Mouse (Mus musculus): ENCODE results near the gene Eaf2. TPM values are rescaled to one million over a fixed set of nuclear protein-coding genes. Genes with fewer than 3 reads are reported as not detected.

The Eaf2 gene
- polyA plus RNA-seq, 1 experiment from 2014 or later: 3.7 TPM

GRCm38 (mm10) chr16:36828820-36829219 lies 46.0 kb downstream of the Eaf2 start:
- Histone ChIP-seq H3K4me1 (peaks cover 4% of the 10 kb centered on the region; the same call in 1 of the 2 replicates), H3K27ac (no peak overlapping the region), H3K36me3 (no peaks in the 10 kb centered on the region), H3K4me3 (replicated peaks) (peak overlapping the region; percentile 76), H3K9ac (peak overlapping the region; percentile 89), H3K27me3 (replicated peaks) (0 out of 2 replicates have a peak, but pooled peaks cover 3% of the 10 kb centered on the region), H3K9me3 (no peaks in the 10 kb centered on the region), H3K4me2 (peak overlapping the region; percentile 93)
- no peak for ATAC-seq (ENCODE audit: insufficient read depth, low FRiP score, low read depth)
- 4% methylated on average over 11 of the region's 11 CpGs for WGBS

DNA sequence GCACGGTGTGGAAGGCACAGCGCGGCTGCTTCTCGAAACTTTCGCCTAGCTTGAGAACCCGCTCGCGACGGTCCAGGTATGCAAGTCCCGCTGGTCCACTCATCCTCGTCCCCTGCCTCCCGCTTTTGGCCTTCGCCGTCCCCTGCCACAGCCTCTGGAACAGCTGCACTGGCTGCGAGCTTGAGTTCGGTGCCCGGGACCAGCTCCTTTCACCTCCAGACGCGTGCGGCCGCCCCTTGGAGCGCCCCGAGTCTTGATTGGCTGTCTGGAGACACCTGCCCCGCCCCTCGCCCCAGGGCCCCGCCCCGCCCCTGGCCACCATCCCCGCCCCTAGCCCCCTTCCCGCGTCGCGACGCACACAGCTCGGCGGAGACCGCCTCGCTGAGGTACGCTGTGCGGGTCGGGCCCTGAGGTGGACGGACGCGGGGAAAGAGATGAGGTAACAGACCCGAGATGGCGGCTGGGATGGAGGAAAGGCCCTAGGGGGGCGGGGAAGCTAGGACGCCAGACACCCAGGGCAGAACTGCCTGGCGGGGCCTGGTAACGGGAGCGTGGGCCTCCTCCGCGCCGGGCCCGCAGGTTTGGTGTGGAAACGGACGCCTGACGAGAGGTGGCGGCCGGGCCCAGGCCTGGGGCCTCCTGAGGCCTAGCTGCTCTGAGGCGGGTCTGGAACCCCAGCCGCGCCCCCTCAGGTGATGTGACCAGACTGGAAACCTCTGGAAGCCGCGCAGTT lies 46.6 kb downstream of the Eaf2 start, which contains the start of gene Iqcb1:
Iqcb1 (plus strand) TSS at position 332 of the 733 bp plus-strand sequence.
- H3K36me3 ChIP-seq: no peaks in the 10 kb centered on the region
- under 1% methylated on average over 60 of the region's 64 CpGs for WGBS
- H3K4me2 ChIP-seq: peak within 1 kb of the TSS; percentile 93
- H3K27ac ChIP-seq: peak within 1 kb of the TSS; percentile 42; the same call in 1 of the 2 replicates
- 0 out of 2 replicates have a peak, but pooled peaks cover 3% of the 10 kb centered on the region for H3K27me3 ChIP-seq (replicated peaks)
- peak; percentile 99 for ATAC-seq (ENCODE audit: insufficient read depth, low FRiP score, low read depth)
- H3K4me1 ChIP-seq: peaks cover 4% of the 10 kb centered on the region; the same call in 1 of the 2 replicates
- peak within 1 kb of the TSS; percentile 76 for H3K4me3 ChIP-seq (replicated peaks)
- peak within 1 kb of the TSS; percentile 89 for H3K9ac ChIP-seq
- no peaks in the 10 kb centered on the region for H3K9me3 ChIP-seq

GRCm38 (mm10) chr16:36827611-36828053 lies 47.2 kb downstream of the Eaf2 start:
- peak overlapping the region; percentile 34 for H3K9ac ChIP-seq
- H3K36me3 ChIP-seq: no peaks in the 10 kb centered on the region
- ATAC-seq (ENCODE audit: insufficient read depth, low FRiP score, low read depth): no peak; the same call in 1 of the 2 replicates
- 0 out of 2 replicates have a peak, but pooled peaks cover 3% of the 10 kb centered on the region for H3K27me3 ChIP-seq (replicated peaks)
- no peak overlapping the region for H3K27ac ChIP-seq
- H3K9me3 ChIP-seq: no peaks in the 10 kb centered on the region
- peak overlapping the region; percentile 76 for H3K4me3 ChIP-seq (replicated peaks)
- WGBS: 8% methylated on average over 11 of the region's 11 CpGs
- H3K4me2 ChIP-seq: peak overlapping the region; percentile 93
- H3K4me1 ChIP-seq: peaks cover 4% of the 10 kb centered on the region; the same call in 1 of the 2 replicates

DNA sequence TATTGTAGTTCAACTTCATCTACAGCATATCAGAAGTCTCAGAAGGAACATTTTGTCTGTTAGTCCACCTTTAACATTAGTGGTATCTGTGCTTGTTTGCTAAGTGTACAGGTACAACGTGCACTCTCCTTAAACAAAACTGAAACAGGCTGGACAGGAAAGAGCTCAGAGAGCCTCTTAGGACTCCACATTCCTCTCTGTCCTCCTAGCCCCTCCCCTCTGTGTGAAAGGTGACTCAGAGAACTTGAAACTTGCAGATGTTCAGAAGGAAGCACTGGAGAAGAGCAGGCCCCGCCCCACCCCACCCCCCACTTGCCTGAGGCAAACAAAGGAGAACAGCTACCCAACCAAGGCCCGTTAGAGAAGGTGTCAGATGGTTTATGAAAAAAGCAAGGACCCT lies 53.3 kb downstream of the Eaf2 start:
- Histone ChIP-seq H3K36me3 (no peaks in the 10 kb centered on the region), H3K4me3 (replicated peaks) (no peak overlapping the region), H3K4me2 (no peak overlapping the region), H3K27me3 (replicated peaks) (no peaks in the 10 kb centered on the region), H3K9me3 (no peaks in the 10 kb centered on the region), H3K4me1 (no peaks in the 10 kb centered on the region), H3K27ac (no peak overlapping the region), H3K9ac (no peak overlapping the region)
- ATAC-seq (ENCODE audit: insufficient read depth, low FRiP score, low read depth): no peak; the same call in 1 of the 2 replicates
- 1% methylated on average over 3 of the region's 3 CpGs for WGBS

DNA sequence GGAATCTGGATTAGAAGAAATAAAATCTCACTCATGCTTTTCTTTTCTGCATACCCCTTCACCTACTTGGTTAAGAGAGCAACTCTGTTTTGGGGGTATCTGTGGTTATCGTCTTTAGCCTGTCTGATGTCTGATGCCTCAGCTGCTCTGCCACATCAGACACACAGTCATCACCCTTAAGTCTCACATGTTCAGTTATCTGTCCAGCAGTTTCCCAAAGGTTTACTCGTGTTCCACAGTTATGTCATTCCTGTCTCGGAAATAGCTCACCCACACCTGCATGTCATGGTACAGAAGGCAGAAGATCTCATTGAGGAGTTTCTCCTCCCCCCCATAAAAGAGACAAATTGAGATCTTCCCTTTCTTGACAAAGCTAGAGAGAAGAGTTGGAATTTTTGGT lies 54.1 kb downstream of the Eaf2 start:
- no peak overlapping the region for H3K27ac ChIP-seq
- H3K36me3 ChIP-seq: no peaks in the 10 kb centered on the region
- H3K9ac ChIP-seq: no peak overlapping the region
- H3K9me3 ChIP-seq: no peaks in the 10 kb centered on the region
- H3K4me1 ChIP-seq: no peaks in the 10 kb centered on the region
- no peak for ATAC-seq (ENCODE audit: insufficient read depth, low FRiP score, low read depth)
- no peak overlapping the region for H3K4me3 ChIP-seq (replicated peaks)
- no peaks in the 10 kb centered on the region for H3K27me3 ChIP-seq (replicated peaks)
- H3K4me2 ChIP-seq: no peak overlapping the region
- 79% methylated on average over 3 of the region's 3 CpGs for WGBS

GRCm38 (mm10) chr16:36820016-36820415 lies 54.8 kb downstream of the Eaf2 start:
- H3K9ac ChIP-seq: no peak overlapping the region
- no peak overlapping the region for H3K4me3 ChIP-seq (replicated peaks)
- H3K27ac ChIP-seq: no peak overlapping the region
- H3K9me3 ChIP-seq: no peaks in the 10 kb centered on the region
- ATAC-seq (ENCODE audit: insufficient read depth, low FRiP score, low read depth): no peak
- no peak overlapping the region for H3K4me2 ChIP-seq
- no peaks in the 10 kb centered on the region for H3K4me1 ChIP-seq
- WGBS: 72% methylated on average over 6 of the region's 6 CpGs
- no peaks in the 10 kb centered on the region for H3K36me3 ChIP-seq
- no peaks in the 10 kb centered on the region for H3K27me3 ChIP-seq (replicated peaks)

DNA sequence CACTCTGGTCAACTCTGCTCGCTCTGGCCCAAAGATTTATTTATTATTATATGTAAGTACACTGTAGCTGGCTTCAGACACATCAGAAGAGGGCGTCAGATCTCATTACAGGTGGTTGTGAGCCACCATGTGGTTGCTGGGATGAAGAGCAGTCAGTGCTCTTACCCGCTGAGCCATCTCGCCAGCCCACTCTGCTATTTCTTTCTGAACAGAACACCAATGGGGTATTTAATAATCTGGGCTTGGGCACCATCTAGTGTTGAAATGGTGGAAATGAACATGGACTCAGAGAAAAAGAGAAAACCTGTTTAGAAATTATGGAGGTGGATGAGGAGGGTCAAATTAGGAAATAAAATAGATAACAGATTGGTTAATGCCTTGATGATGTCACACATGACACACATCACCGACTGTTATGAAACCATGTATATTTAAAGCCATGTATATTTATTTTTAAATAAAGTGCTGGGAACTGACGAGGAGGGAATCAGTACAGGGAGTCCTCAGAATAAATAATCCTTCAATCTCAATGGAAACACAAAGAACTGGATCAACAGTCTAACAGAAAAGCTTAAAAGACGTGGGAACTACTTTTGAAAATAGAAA lies 57.4 kb downstream of the Eaf2 start:
- Histone ChIP-seq H3K4me3 (replicated peaks) (no peak overlapping the region), H3K27me3 (replicated peaks) (no peaks in the 10 kb centered on the region), H3K9me3 (no peaks in the 10 kb centered on the region), H3K9ac (no peak overlapping the region), H3K4me1 (no peaks in the 10 kb centered on the region), H3K36me3 (no peaks in the 10 kb centered on the region), H3K27ac (no peak overlapping the region), H3K4me2 (no peak overlapping the region)
- ATAC-seq (ENCODE audit: insufficient read depth, low FRiP score, low read depth): peak; percentile 86; the same call in 1 of the 2 replicates
- WGBS: 11% methylated on average over 7 of the region's 7 CpGs

DNA sequence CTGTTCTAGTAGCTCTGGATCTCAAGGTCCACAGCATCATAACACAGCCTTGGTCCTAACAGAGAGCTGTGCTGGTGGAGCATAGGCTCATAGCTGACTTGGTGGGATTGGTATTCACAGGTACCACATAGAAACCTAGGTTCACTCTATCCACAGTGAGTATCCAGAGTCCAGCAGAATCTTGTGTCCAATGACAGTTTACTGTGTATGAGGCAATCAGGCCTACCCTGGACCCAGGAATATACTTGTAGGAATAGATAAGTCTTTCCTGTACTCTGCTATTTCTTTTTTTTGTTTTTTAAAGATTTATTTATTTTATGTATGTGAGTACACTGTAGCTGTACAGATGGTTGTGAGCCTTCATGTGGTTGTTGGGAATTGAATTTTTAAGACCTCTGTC lies 57.9 kb downstream of the Eaf2 start:
- H3K4me2 ChIP-seq: no peak overlapping the region
- no peaks in the 10 kb centered on the region for H3K9me3 ChIP-seq
- H3K9ac ChIP-seq: no peak overlapping the region
- no peak for ATAC-seq (ENCODE audit: insufficient read depth, low FRiP score, low read depth)
- no peaks in the 10 kb centered on the region for H3K27me3 ChIP-seq (replicated peaks)
- H3K36me3 ChIP-seq: no peaks in the 10 kb centered on the region
- H3K27ac ChIP-seq: no peak overlapping the region
- H3K4me1 ChIP-seq: no peaks in the 10 kb centered on the region
- no peak overlapping the region for H3K4me3 ChIP-seq (replicated peaks)

- H3K27ac ChIP-seq: no peak overlapping the region
- 64% methylated on average over 3 of the region's 3 CpGs for WGBS
- H3K4me2 ChIP-seq: no peak overlapping the region
- no peak overlapping the region for H3K4me3 ChIP-seq (replicated peaks)
- H3K9me3 ChIP-seq: no peaks in the 10 kb centered on the region
- no peaks in the 10 kb centered on the region for H3K36me3 ChIP-seq
- H3K9ac ChIP-seq: no peak overlapping the region
- ATAC-seq (ENCODE audit: insufficient read depth, low FRiP score, low read depth): no peak
- no peaks in the 10 kb centered on the region for H3K4me1 ChIP-seq
- H3K27me3 ChIP-seq (replicated peaks): no peaks in the 10 kb centered on the region
Measured at GRCm38 (mm10) chr16:36813680-36814079, 61.1 kb downstream of the Eaf2 start.

- WGBS: 75% methylated on average over 3 of the region's 3 CpGs
Measured at GRCm38 (mm10) chr16:36808616-36809015, 66.2 kb downstream of the Eaf2 start.

GRCm38 (mm10) chr16:36802361-36802760 lies 72.4 kb downstream of the Eaf2 start:
- Histone ChIP-seq H3K36me3 (no peaks in the 10 kb centered on the region), H3K9me3 (no peaks in the 10 kb centered on the region), H3K4me3 (replicated peaks) (no peak overlapping the region), H3K4me1 (no peaks in the 10 kb centered on the region), H3K4me2 (no peak overlapping the region), H3K27me3 (replicated peaks) (no peaks in the 10 kb centered on the region), H3K27ac (no peak overlapping the region), H3K9ac (no peak overlapping the region)
- ATAC-seq (ENCODE audit: insufficient read depth, low FRiP score, low read depth): no peak
- WGBS: 83% methylated on average over 3 of the region's 3 CpGs

More at GRCm38 (mm10) chr16:36808616-36809015, 66.2 kb downstream of the Eaf2 start:
- no peak for ATAC-seq (ENCODE audit: insufficient read depth, low FRiP score, low read depth)
- Histone ChIP-seq H3K9ac (no peak overlapping the region), H3K36me3 (no peaks in the 10 kb centered on the region), H3K27me3 (replicated peaks) (no peaks in the 10 kb centered on the region), H3K4me2 (no peak overlapping the region), H3K9me3 (no peaks in the 10 kb centered on the region), H3K27ac (no peak overlapping the region), H3K4me3 (replicated peaks) (no peak overlapping the region), H3K4me1 (no peaks in the 10 kb centered on the region)

DNA sequence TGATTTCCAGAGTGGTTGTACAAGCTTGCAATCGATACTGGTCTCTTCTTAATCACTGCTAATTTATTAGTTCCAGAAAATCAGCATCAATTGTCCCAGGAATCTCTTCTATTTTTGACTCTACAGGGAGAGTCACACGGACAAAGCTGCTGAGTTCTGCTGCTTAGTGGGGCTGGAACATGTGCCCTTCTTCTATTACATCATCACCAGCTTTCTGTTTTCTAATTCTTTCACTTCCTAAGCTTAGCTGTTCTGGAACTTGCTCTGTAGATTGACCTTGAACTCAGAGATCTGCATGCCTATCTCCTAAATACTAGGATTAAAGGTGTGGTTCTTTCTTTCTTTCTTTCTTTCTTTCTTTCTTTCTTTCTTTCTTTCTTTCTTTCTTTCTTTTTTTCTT lies 76.5 kb downstream of the Eaf2 start:
- Histone ChIP-seq H3K4me1 (no peaks in the 10 kb centered on the region), H3K27me3 (replicated peaks) (no peaks in the 10 kb centered on the region), H3K27ac (no peak overlapping the region), H3K9me3 (no peaks in the 10 kb centered on the region), H3K4me3 (replicated peaks) (no peak overlapping the region), H3K36me3 (no peaks in the 10 kb centered on the region), H3K9ac (no peak overlapping the region), H3K4me2 (no peak overlapping the region)
- ATAC-seq (ENCODE audit: insufficient read depth, low FRiP score, low read depth): no peak
- WGBS: 82% methylated on average over 2 of the region's 2 CpGs

All from stomach, embryonic 15.5 days (tissue).